Mouse (Mus musculus): ENCODE results near the gene 1810049J17Rik. TPM values are rescaled to one million over a fixed set of nuclear protein-coding genes. Genes with fewer than 3 reads are reported as not detected.

The 1810049J17Rik gene
- polyA plus RNA-seq, 1 experiment from 2014 or later, result 1.3 TPM

DNA sequence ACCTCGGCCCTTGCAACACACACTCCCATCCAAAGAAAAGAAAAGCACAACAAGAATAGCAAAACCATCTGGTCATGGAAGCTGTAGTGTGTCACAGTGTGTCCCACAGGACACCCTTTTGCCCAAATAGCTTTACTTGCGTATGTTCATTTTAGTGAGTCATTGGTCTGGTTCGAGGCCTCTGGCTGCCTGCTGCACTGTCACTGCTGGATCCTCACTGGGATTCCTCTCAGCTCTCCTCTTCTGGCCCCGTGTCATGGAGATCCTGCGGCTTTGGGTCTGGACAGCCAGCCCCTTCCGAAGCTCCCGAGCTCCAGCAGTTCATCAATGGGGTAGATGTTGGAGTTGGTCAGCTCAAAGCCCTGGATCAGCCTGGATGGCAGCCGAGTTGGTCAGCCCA, 3.2 kb downstream of the 1810049J17Rik start:
- TF ChIP-seq CTCF (IDR thresholded peaks at IDR 0.05; ENCODE audit: low read depth), result no peak
- H3K4me1 ChIP-seq (ENCODE audit: insufficient read depth), result no peaks in the 10 kb centered on the region
- 78% methylated on average over 8 of the region's 8 CpGs for WGBS
- no peak overlapping the region for H3K4me2 ChIP-seq
- no peak for ATAC-seq (ENCODE audit: insufficient read depth)
- no peak for DNase-seq
- no peak overlapping the region for H3K9ac ChIP-seq
- H3K27ac ChIP-seq (ENCODE audit: low read depth), result no peak overlapping the region
- H3K27me3 ChIP-seq (ENCODE audit: insufficient read depth, low read length), result 0 out of 2 replicates have a peak, but pooled peaks cover 2% of the 10 kb centered on the region
- no peaks in the 10 kb centered on the region for H3K36me3 ChIP-seq (ENCODE audit: insufficient read depth)
- H3K4me3 ChIP-seq (ENCODE audit: low read depth, low read length), result no peak overlapping the region
- H3K9me3 ChIP-seq (ENCODE audit: low read depth, low read length), result no peaks in the 10 kb centered on the region

DNA sequence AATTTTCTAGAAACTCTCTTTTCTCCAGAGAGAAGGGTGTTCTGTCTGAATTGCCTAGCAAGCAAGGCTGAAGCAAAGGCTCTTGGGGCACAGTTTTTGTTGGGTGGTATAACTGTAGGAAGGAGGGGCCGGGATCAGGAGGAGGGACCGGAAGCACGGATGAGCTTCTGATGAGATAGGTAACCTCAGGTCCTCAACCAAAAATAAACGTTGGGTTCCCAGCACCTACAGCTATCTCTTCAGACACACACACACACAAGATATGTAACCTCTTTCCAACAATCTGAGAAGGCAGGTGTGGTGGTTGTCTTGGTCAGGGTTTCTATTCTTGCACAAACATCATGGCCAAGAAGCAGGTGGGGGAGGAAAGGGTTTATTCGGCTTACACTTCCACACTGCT, 4.4 kb downstream of the 1810049J17Rik start:
- WGBS, result 70% methylated on average over 5 of the region's 5 CpGs
- TF ChIP-seq CTCF (IDR thresholded peaks at IDR 0.05; ENCODE audit: low read depth), result no peak
- no peak overlapping the region for H3K4me3 ChIP-seq (ENCODE audit: low read depth, low read length)
- ATAC-seq (ENCODE audit: insufficient read depth) (no peak), DNase-seq (no peak)
- no peak overlapping the region for H3K27ac ChIP-seq (ENCODE audit: low read depth)
- H3K4me1 ChIP-seq (ENCODE audit: insufficient read depth), result no peaks in the 10 kb centered on the region
- no peak overlapping the region for H3K9ac ChIP-seq
- no peaks in the 10 kb centered on the region for H3K36me3 ChIP-seq (ENCODE audit: insufficient read depth)
- H3K27me3 ChIP-seq (ENCODE audit: insufficient read depth, low read length), result 0 out of 2 replicates have a peak, but pooled peaks cover 2% of the 10 kb centered on the region
- H3K9me3 ChIP-seq (ENCODE audit: low read depth, low read length), result no peaks in the 10 kb centered on the region
- no peak overlapping the region for H3K4me2 ChIP-seq

DNA sequence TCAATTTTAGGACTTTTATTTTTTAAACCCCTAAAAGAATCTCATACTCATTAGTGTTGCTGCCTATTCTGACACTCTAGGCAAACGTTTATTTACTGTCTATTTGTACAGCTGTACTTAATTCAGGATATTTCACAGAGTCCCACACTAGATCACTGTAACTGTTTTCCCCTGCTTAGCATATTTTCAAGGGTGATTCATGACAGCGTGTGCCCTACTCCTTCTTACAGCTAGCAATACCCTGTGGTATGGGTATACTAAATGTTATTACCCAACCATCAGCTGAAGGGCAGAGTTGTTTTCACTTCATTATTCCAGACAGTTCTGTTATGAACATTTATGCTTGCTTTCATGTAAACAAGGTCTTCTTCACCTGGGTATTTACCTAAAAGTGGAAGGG, 5.7 kb downstream of the 1810049J17Rik start:
- H3K4me1 ChIP-seq (ENCODE audit: insufficient read depth), result no peaks in the 10 kb centered on the region
- no peak for TF ChIP-seq CTCF (IDR thresholded peaks at IDR 0.05; ENCODE audit: low read depth)
- WGBS, result 51% methylated on average over 2 of the region's 2 CpGs
- H3K27ac ChIP-seq (ENCODE audit: low read depth), result no peak overlapping the region
- ATAC-seq (ENCODE audit: insufficient read depth), result no peak
- no peak overlapping the region for H3K4me3 ChIP-seq (ENCODE audit: low read depth, low read length)
- H3K27me3 ChIP-seq (ENCODE audit: insufficient read depth, low read length), result 0 out of 2 replicates have a peak, but pooled peaks cover 2% of the 10 kb centered on the region
- no peak for DNase-seq
- no peak overlapping the region for H3K4me2 ChIP-seq
- H3K9ac ChIP-seq, result no peak overlapping the region
- H3K9me3 ChIP-seq (ENCODE audit: low read depth, low read length), result no peaks in the 10 kb centered on the region
- H3K36me3 ChIP-seq (ENCODE audit: insufficient read depth), result no peaks in the 10 kb centered on the region

DNA sequence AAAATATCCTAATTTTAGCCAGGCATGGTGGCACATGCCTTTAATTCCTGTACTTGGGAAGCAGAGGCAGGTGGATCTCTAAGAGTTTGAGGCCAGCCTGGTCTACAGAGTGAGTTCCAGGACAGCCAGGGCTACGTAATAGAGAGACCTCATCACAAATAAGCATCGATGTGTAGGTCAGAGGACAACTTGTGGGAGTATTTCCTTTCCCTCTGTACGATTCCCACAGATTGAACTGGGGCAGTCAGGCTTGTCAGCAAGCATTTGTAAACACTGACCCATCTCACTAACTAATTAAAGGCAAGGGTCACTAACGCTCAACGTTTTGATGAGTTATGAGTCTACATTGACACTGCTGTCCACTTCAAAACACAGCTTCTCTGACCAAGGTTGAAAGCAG, 7.1 kb downstream of the 1810049J17Rik start:
- Histone ChIP-seq H3K4me1 (ENCODE audit: insufficient read depth) (no peaks in the 10 kb centered on the region), H3K4me3 (ENCODE audit: low read depth, low read length) (no peak overlapping the region), H3K27me3 (ENCODE audit: insufficient read depth, low read length) (no peaks in the 10 kb centered on the region), H3K9ac (no peak overlapping the region), H3K36me3 (ENCODE audit: insufficient read depth) (no peaks in the 10 kb centered on the region), H3K4me2 (no peak overlapping the region), H3K9me3 (ENCODE audit: low read depth, low read length) (no peaks in the 10 kb centered on the region), H3K27ac (ENCODE audit: low read depth) (no peak overlapping the region)
- no peak for TF ChIP-seq CTCF (IDR thresholded peaks at IDR 0.05; ENCODE audit: low read depth)
- WGBS, result 70% methylated on average over 5 of the region's 5 CpGs
- ATAC-seq (ENCODE audit: insufficient read depth) (no peak), DNase-seq (no peak)

DNA sequence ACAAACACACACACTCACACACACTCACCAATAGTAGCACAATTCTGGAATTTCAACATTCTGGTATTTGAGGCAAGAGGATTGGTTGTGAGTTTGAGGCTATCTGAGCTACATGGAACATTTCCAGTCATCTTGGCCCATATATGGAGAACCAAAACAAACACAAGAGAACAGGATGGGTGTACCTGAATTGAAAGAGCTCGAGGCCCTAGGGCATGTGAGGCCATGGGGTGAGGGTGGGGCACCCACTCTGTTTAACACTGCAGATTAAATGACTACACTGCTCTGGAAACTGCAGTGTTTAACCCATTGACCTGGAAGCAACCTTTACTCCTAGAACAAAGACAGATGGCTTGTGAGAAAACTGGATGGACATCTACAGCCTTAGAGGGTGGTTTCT, 8.4 kb downstream of the 1810049J17Rik start:
- no peak for ATAC-seq (ENCODE audit: insufficient read depth)
- Histone ChIP-seq H3K4me3 (ENCODE audit: low read depth, low read length) (no peak overlapping the region), H3K4me2 (no peak overlapping the region), H3K27ac (ENCODE audit: low read depth) (no peak overlapping the region), H3K4me1 (ENCODE audit: insufficient read depth) (no peaks in the 10 kb centered on the region), H3K9me3 (ENCODE audit: low read depth, low read length) (no peaks in the 10 kb centered on the region), H3K27me3 (ENCODE audit: insufficient read depth, low read length) (no peaks in the 10 kb centered on the region), H3K9ac (no peak overlapping the region), H3K36me3 (ENCODE audit: insufficient read depth) (no peaks in the 10 kb centered on the region)
- TF ChIP-seq CTCF (IDR thresholded peaks at IDR 0.05; ENCODE audit: low read depth), result no peak
- DNase-seq, result no peak
- WGBS, result 3% methylated on average over 1 of the region's 1 CpGs

DNA sequence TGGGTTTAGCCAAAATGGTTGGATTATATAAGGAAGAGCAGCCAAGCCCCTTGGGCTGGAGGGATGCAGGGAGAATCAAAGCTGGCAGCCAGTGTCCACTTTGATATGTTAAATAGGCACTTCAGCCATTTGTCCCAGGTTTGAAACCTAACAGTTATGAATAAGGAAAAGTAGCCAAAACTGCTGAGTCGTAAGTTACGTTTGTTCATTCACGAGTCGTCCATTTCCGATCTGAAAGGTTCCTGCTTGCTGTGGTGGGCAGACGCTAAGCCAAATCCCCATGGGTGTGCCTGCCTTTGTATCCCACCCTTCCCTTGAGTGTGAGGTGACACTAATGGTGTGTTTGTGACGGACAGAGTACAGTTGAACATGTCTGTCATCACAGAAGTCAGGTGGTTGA, 10.2 kb downstream of the 1810049J17Rik start:
- H3K27me3 ChIP-seq (ENCODE audit: insufficient read depth, low read length), result no peaks in the 10 kb centered on the region
- no peak for TF ChIP-seq CTCF (IDR thresholded peaks at IDR 0.05; ENCODE audit: low read depth)
- H3K27ac ChIP-seq (ENCODE audit: low read depth), result no peak overlapping the region
- H3K9me3 ChIP-seq (ENCODE audit: low read depth, low read length), result no peaks in the 10 kb centered on the region
- no peak for ATAC-seq (ENCODE audit: insufficient read depth)
- H3K4me3 ChIP-seq (ENCODE audit: low read depth, low read length), result no peak overlapping the region
- H3K36me3 ChIP-seq (ENCODE audit: insufficient read depth), result no peaks in the 10 kb centered on the region
- H3K9ac ChIP-seq, result no peak overlapping the region
- DNase-seq, result no peak
- WGBS, result 67% methylated on average over 7 of the region's 7 CpGs
- peaks cover under 1% of the 10 kb centered on the region; the same call in 1 of the 2 replicates for H3K4me1 ChIP-seq (ENCODE audit: insufficient read depth)
- no peak overlapping the region for H3K4me2 ChIP-seq

DNA sequence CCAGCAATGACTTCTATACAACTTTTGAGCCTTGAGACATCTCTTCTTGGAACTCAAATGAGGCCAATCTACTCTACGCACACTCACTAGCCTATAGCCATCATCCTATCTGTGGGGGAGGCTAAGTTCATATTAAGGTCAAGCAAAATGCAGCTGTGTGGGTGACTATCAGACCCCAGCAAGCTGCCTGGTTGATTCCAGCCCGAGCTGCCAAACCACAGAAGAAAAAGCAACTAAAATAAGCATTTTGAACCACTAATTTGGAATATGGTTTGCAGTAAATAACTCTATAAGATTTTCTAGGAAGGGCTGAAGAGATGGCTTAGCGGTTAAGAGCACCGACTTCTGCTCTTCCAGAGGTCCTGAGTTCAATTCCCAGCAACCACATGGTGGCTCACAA, 11.0 kb downstream of the 1810049J17Rik start:
- no peak overlapping the region for H3K9ac ChIP-seq
- H3K9me3 ChIP-seq (ENCODE audit: low read depth, low read length), result no peaks in the 10 kb centered on the region
- H3K4me3 ChIP-seq (ENCODE audit: low read depth, low read length), result no peak overlapping the region
- peaks cover 4% of the 10 kb centered on the region; the same call in 1 of the 2 replicates for H3K4me1 ChIP-seq (ENCODE audit: insufficient read depth)
- H3K36me3 ChIP-seq (ENCODE audit: insufficient read depth), result no peaks in the 10 kb centered on the region
- TF ChIP-seq CTCF (IDR thresholded peaks at IDR 0.05; ENCODE audit: low read depth), result no peak
- ATAC-seq (ENCODE audit: insufficient read depth) (no peak), DNase-seq (no peak)
- WGBS, result 68% methylated on average over 4 of the region's 4 CpGs
- H3K27ac ChIP-seq (ENCODE audit: low read depth), result no peak overlapping the region
- no peaks in the 10 kb centered on the region for H3K27me3 ChIP-seq (ENCODE audit: insufficient read depth, low read length)
- H3K4me2 ChIP-seq, result no peak overlapping the region

DNA sequence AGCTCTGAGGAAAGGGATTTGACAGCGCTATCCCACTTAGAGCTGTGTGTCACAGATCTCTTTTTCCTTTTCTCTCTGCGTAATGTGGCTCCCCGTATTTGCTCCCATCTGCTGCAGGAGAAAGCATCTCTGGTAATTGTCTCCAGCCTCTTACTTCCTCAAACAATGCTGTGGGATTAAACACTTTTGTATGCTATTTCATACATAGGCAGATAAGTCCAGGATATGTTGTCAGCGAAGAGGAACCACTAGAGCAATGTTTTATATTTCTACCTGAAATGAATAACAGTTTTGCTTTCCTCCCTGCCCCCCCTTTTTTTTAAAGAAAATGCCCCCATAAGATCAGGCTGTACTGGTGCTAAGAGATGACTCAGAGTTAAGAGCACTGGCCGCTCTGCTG, 13.2 kb downstream of the 1810049J17Rik start:
- Histone ChIP-seq H3K4me1 (ENCODE audit: insufficient read depth) (peaks cover 4% of the 10 kb centered on the region; the same call in 1 of the 2 replicates), H3K4me2 (no peak overlapping the region), H3K9me3 (ENCODE audit: low read depth, low read length) (no peaks in the 10 kb centered on the region), H3K4me3 (ENCODE audit: low read depth, low read length) (no peak overlapping the region), H3K9ac (no peak overlapping the region), H3K27me3 (ENCODE audit: insufficient read depth, low read length) (no peaks in the 10 kb centered on the region), H3K36me3 (ENCODE audit: insufficient read depth) (no peaks in the 10 kb centered on the region), H3K27ac (ENCODE audit: low read depth) (no peak overlapping the region)
- DNase-seq (no peak), ATAC-seq (ENCODE audit: insufficient read depth) (no peak)
- 88% methylated on average over 5 of the region's 5 CpGs for WGBS
- TF ChIP-seq CTCF (IDR thresholded peaks at IDR 0.05; ENCODE audit: low read depth), result no peak

All from lung, embryonic 14.5 days (tissue).